Mouse (Mus musculus): ENCODE data around the gene Toe1.

- TF ChIP-seq CTCF (IDR thresholded peaks at IDR 0.05; ENCODE audit: control insufficient read depth, insufficient read depth, insufficient replicate concordance, low read depth, low read length) (no peak), POLR2A (IDR thresholded peaks at IDR 0.05; ENCODE audit: control insufficient read depth, low read depth, low read length) (no peak)
These were observed 22.6 kb upstream of the Toe1 start for GRCm38 (mm10) chr4:116830070-116830368.

Data from testis, adult 2 months (tissue).